Mouse (Mus musculus) cerebellum, postnatal 14 days (tissue): ENCODE results near the gene Slc16a13.

Experiments
- DNase-seq, 2 experiments: peaks; one replicate each; pipeline ENCODE4 v3.0.0; 2021; ENCODE audit warnings: mixed read lengths in 2 of 2

Gene Slc16a13

DNA sequence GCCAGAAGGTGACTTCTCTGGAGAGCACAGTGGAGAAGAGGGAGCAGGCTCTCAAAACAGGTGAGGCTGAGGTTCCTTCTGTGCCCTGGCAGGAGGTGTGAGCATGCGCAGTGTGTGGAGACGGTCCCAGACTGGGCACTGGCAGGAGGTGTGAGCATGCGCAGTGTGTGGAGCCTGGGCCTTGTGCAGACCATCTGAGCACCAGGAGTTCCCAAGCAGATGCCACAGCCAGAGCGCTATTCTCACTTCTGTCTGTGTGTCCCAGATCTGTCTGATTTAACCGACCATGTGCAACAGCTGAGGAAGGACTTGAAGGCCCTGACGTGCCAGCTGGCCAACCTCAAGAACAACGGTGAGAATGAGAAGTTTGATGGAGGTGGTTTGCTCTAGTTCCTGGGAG, 51.4 kb downstream of the Slc16a13 start:
- peak; percentile 45 to 52 for DNase-seq

DNA sequence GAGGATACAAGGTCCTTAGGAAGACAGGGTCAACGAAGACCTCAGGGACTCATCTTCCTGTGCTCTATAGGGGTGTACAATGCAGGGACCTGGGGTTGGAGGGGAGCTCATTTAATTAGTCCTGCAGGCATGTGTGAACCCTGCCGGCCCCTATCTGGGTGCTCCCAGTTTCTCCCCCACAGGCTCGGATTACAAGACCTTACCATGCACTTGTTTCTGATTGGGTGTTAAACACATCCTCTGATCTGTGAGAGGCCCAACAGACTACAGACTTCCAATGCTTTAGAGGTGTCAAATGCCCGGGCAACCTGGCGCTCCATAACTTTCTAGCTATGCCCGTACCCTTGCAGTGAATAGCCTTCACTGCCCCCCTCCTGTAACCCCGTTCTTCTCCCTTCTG, 52.7 kb downstream of the Slc16a13 start:
- DNase-seq = no peak
